Comparison of ENCODE assay signal across 8 mouse cellular contexts in the genomic region with DNA sequence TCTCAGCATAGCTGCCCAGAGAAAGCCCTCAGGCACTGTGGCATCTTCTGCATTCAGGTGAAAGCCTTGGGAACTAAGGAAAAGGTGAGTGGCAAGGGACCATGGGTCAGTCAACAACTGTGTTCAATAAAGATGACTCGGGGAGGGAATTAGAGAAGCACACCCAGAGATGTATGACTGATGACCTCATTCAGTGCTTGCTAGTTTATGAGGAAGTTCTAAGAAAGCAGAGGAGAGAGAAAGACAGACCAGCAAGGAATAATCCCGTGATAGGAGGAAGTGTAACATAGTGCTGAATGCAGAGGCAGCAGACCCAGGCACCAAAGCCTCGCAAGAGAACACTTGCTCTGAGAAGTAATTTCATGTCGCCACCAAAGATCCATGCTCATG. TPM values are rescaled to one million over a fixed set of nuclear protein-coding genes. Genes with fewer than 3 reads are reported as not detected.
DNase-seq lines count a peak whose midpoint lies in the region; ATAC-seq lines count a peak whose summit lies in the region.
"Had no signal": no experiment of that assay in that cellular context is flagged by ENCODE, and none has a peak within 500 bp of the region (broad histone marks: within the 10 kb centered on the region; RNA-seq: fewer than 3 reads in every experiment).

No protein-coding gene starts in this region.

- ATAC-seq in liver, embryonic 12.5 days, result peak; percentile 16; the same call in 1 of the 2 replicates
- peak; percentile 26; the same call in 1 of the 2 replicates for ATAC-seq in intestine, embryonic 15.5 days
- peak; percentile 62 for ATAC-seq in monocyte, adult 5-6 weeks (replicated peaks; ENCODE audit: insufficient number of reproducible peaks, low FRiP score, low TSS enrichment, poor library complexity, severe bottlenecking)
- ATAC-seq in forebrain, embryonic 13.5 days, result no peak

- WGBS in liver, embryonic 12.5 days (ENCODE audit: insufficient replicate concordance), result 68% methylated on average over 4 of the region's 4 CpGs
- WGBS in intestine, embryonic 15.5 days, result 50% methylated on average over 4 of the region's 4 CpGs
- 91% methylated on average over 4 of the region's 4 CpGs for WGBS in forebrain, embryonic 13.5 days

- H3K4me2 ChIP-seq in liver, embryonic 12.5 days, result no peak overlapping the region
- H3K4me2 ChIP-seq in intestine, embryonic 15.5 days (replicated peaks), result no peak overlapping the region; the same call in 1 of the 2 replicates
- no peak overlapping the region for H3K4me2 ChIP-seq in forebrain, embryonic 13.5 days

- H3K27me3 ChIP-seq in liver, embryonic 12.5 days (replicated peaks), result no peaks in the 10 kb centered on the region
- no peaks in the 10 kb centered on the region for H3K27me3 ChIP-seq in intestine, embryonic 15.5 days (replicated peaks)
- no peaks in the 10 kb centered on the region for H3K27me3 ChIP-seq in forebrain, embryonic 13.5 days

- no peak overlapping the region for H3K27ac ChIP-seq in liver, embryonic 12.5 days
- peak overlapping the region; percentile 91 for H3K27ac ChIP-seq in brown adipose tissue, adult 24 weeks (replicated peaks; ENCODE audit: low read depth, low read length)
- peak overlapping the region; percentile 57 for H3K27ac ChIP-seq in intestine, embryonic 15.5 days
- H3K27ac ChIP-seq in forebrain, embryonic 13.5 days, result no peak overlapping the region
- H3K27ac ChIP-seq: hindbrain, postnatal 0 days had no signal

- H3K4me1 ChIP-seq in liver, embryonic 12.5 days, result peaks cover 14% of the 10 kb centered on the region
- H3K4me1 ChIP-seq in brown adipose tissue, adult 24 weeks (ENCODE audit: control insufficient read depth, insufficient read depth, insufficient read length, low read length), result 0 out of 2 replicates have a peak, but pooled peaks cover 7% of the 10 kb centered on the region
- H3K4me1 ChIP-seq in intestine, embryonic 15.5 days (replicated peaks), result peaks cover 19% of the 10 kb centered on the region; the same call in 1 of the 2 replicates
- H3K4me1 ChIP-seq in forebrain, embryonic 13.5 days, result peaks cover 22% of the 10 kb centered on the region

- no peak for DNase-seq in liver
- DNase-seq in adrenal gland, postnatal 4 days (ENCODE audit: low spot score in 2 of 2), result no peak

- peaks cover 90% of the 10 kb centered on the region for H3K36me3 ChIP-seq in liver, embryonic 12.5 days
- H3K36me3 ChIP-seq in intestine, embryonic 15.5 days, result peaks cover 26% of the 10 kb centered on the region
- H3K36me3 ChIP-seq in forebrain, embryonic 13.5 days (ENCODE audit: poor library complexity, severe bottlenecking), result peaks cover 79% of the 10 kb centered on the region

- H3K4me3 ChIP-seq in liver, embryonic 12.5 days, result no peak overlapping the region
- no peak overlapping the region for H3K4me3 ChIP-seq in brown adipose tissue, adult 24 weeks (ENCODE audit: insufficient read depth, low read depth, low read length)
- no peak overlapping the region for H3K4me3 ChIP-seq in intestine, embryonic 15.5 days (replicated peaks)
- no peak overlapping the region for H3K4me3 ChIP-seq in forebrain, embryonic 13.5 days

- H3K9ac ChIP-seq in liver, embryonic 12.5 days, result no peak overlapping the region
- H3K9ac ChIP-seq in intestine, embryonic 15.5 days, result no peak overlapping the region
- no peak overlapping the region for H3K9ac ChIP-seq in forebrain, embryonic 13.5 days

- no peaks in the 10 kb centered on the region for H3K9me3 ChIP-seq in liver, embryonic 12.5 days (replicated peaks)
- no peaks in the 10 kb centered on the region for H3K9me3 ChIP-seq in intestine, embryonic 15.5 days
- H3K9me3 ChIP-seq in forebrain, embryonic 13.5 days (replicated peaks), result no peaks in the 10 kb centered on the region

RNA-seq across cellular contexts. Expression of a gene that starts 8.9 kb away (rescaled TPM):
- 1.4 and 2.2 TPM in 2 replicates for polyA plus RNA-seq in liver, embryonic 12.5 days (2016; fragmentation: Nextera tagmentation; extraction: Ambion mirVana)
- polyA plus RNA-seq in brown adipose tissue, adult 24 weeks (2012; ENCODE audit: insufficient read depth, insufficient read length, missing spikeins), result 8.2 and 12.3 TPM in 2 replicates
- polyA plus RNA-seq in intestine, embryonic 15.5 days (2015; fragmentation: Nextera tagmentation; extraction: Ambion mirVana), result 3.4 and 3.9 TPM in 2 replicates
- 8.1 to 15.4 TPM (median 10.2 TPM) in 3 replicates for total RNA-seq in monocyte, adult 5-6 weeks (2017)
- 2.9 and 3.9 TPM in 2 replicates for polyA plus RNA-seq in forebrain, embryonic 13.5 days (2015; fragmentation: Nextera tagmentation; extraction: Ambion mirVana)
- total RNA-seq in adrenal gland, postnatal 4 days (2021), result 10 to 100 TPM; 23.1 to 24.5 TPM

RNA-seq across cellular contexts. Expression of a gene that starts 23.7 kb away (rescaled TPM):
- polyA plus RNA-seq in liver, embryonic 12.5 days (2016; fragmentation: Nextera tagmentation; extraction: Ambion mirVana), result 43.0 and 43.2 TPM in 2 replicates
- 0.87 and 0.92 TPM in 2 replicates for polyA plus RNA-seq in brown adipose tissue, adult 24 weeks (2012; ENCODE audit: insufficient read depth, insufficient read length, missing spikeins)
- polyA plus RNA-seq in intestine, embryonic 15.5 days (2015; fragmentation: Nextera tagmentation; extraction: Ambion mirVana), result 53.8 and 59.5 TPM in 2 replicates
- 1.8 to 3.9 TPM (median 3.0 TPM) in 3 replicates for total RNA-seq in monocyte, adult 5-6 weeks (2017)
- 72.0 and 79.1 TPM in 2 replicates for polyA plus RNA-seq in forebrain, embryonic 13.5 days (2015; fragmentation: Nextera tagmentation; extraction: Ambion mirVana)
- 10 to 100 TPM; 12.0 to 14.6 TPM for total RNA-seq in adrenal gland, postnatal 4 days (2021)

Comparison
In these comparisons a context has a peak if more than half of its experiments do, and no peak if none do; other contexts are left out.
1. H3K27ac ChIP-seq: peak in brown adipose tissue, adult 24 weeks (single experiment) and intestine, embryonic 15.5 days (single experiment); none in liver, embryonic 12.5 days (single experiment) and forebrain, embryonic 13.5 days (single experiment).
2. RNA of a gene that starts 23.7 kb away (polyA plus RNA-seq): 72.0 to 79.1 TPM in forebrain, embryonic 13.5 days, 53.8 to 59.5 TPM in intestine, embryonic 15.5 days and 43.0 to 43.2 TPM in liver, embryonic 12.5 days; 0.87 to 0.92 TPM in brown adipose tissue, adult 24 weeks; every median in the first group is over 10 times any median in the second.